Mouse (Mus musculus) MEL (cell line): ENCODE measurements around the gene Olfr1095. TPM values are rescaled to one million over a fixed set of nuclear protein-coding genes. Genes with fewer than 3 reads are reported as not detected.

Source experiments
- DNase-seq: peaks from one replicate; pipeline ENCODE4 v3.0.0; 2011; ENCODE audit warnings: low read depth, low spot score
- H3K27ac ChIP-seq: 2 replicates; pipeline ENCODE4 v1.5.1; 2012; ENCODE audit warnings: low read depth, mild to moderate bottlenecking, control low read depth, low read length, moderate library complexity; ENCODE audit not compliant: control insufficient read depth
- H3K27me3 ChIP-seq, 2 experiments: fragments of 150-350 bp in 1 of 2; sonication (generic) in 1 of 2; 2 replicates each; pipeline ENCODE4 v1.6.1; 2012; ENCODE audit warnings: low read length in 2 of 2, mild to moderate bottlenecking in 2 of 2, improper control_type of control experiment in 1 of 2, moderate library complexity in 1 of 2; ENCODE audit not compliant: insufficient read depth in 2 of 2, control insufficient read depth in 1 of 2
- H3K36me3 ChIP-seq, 2 experiments: 2 replicates each; pipeline ENCODE4 v1.6.1; 2012 to 2014; ENCODE audit warnings: low read length in 2 of 2, improper control_type of control experiment in 1 of 2, inconsistent platforms in 1 of 2, mild to moderate bottlenecking in 1 of 2; ENCODE audit not compliant: insufficient read depth in 2 of 2, control insufficient read depth in 1 of 2
- H3K4me1 ChIP-seq, 2 experiments: fragments of 150-350 bp in 1 of 2; sonication (generic) in 1 of 2; 2 replicates each; pipeline ENCODE4 v1.6.1; 2012; ENCODE audit warnings: low read length in 2 of 2, improper control_type of control experiment in 1 of 2, mild to moderate bottlenecking in 1 of 2; ENCODE audit not compliant: insufficient read depth in 2 of 2, control insufficient read depth in 1 of 2
- H3K4me3 ChIP-seq, 2 experiments: fragments of 150-350 bp in 1 of 2; sonication (generic) in 1 of 2; 2 replicates each; pipeline ENCODE4 v1.5.1; 2012; ENCODE audit warnings: low read depth in 2 of 2, low read length in 2 of 2, mild to moderate bottlenecking in 2 of 2, moderate library complexity in 2 of 2, control low read depth in 1 of 2, improper control_type of control experiment in 1 of 2; ENCODE audit not compliant: control insufficient read depth in 1 of 2, insufficient read depth in 1 of 2
- H3K79me2 ChIP-seq: 2 replicates; pipeline ENCODE4 v1.6.1; 2012; ENCODE audit warnings: mild to moderate bottlenecking, low read length, moderate library complexity; ENCODE audit not compliant: control insufficient read depth, poor library complexity, insufficient read depth
- H3K9ac ChIP-seq: 2 replicates; pipeline ENCODE4 v1.6.1; 2012; ENCODE audit warnings: low read depth, mild to moderate bottlenecking, control low read depth, low read length, moderate library complexity; ENCODE audit not compliant: control insufficient read depth, poor library complexity, severe bottlenecking
- H3K9me3 ChIP-seq: fragments of 150-350 bp; sonication (generic); replicated peaks from 2 replicates; pipeline ENCODE4 v1.6.1; 2012; ENCODE audit warnings: mild to moderate bottlenecking, low read length, improper control_type of control experiment, moderate library complexity; ENCODE audit not compliant: insufficient read depth
- CTCF ChIP-seq, 3 experiments: IDR thresholded peaks in 2 of 3; conservative IDR thresholded peaks in 1 of 3; 2 replicates each; pipeline ENCODE4 v1.5.1; 2011 to 2012; ENCODE audit warnings: low read length in 3 of 3, low read depth in 2 of 3, mild to moderate bottlenecking in 2 of 3, improper control_type of control experiment in 1 of 3, inconsistent platforms in 1 of 3, mixed read lengths in 1 of 3, moderate library complexity in 1 of 3; ENCODE audit not compliant: control insufficient read depth in 1 of 3, insufficient read depth in 1 of 3, poor library complexity in 1 of 3, severe bottlenecking in 1 of 3
- ELF1 ChIP-seq: IDR thresholded peaks from 2 replicates; pipeline ENCODE4 v1.6.1; 2014; ENCODE audit warnings: low read depth, mild to moderate bottlenecking, inconsistent platforms, low read length, improper control_type of control experiment, moderate library complexity
- MAX ChIP-seq: IDR thresholded peaks from 2 replicates; pipeline ENCODE4 v1.6.1; 2011; ENCODE audit warnings: low read length, improper control_type of control experiment
- MAZ ChIP-seq: IDR thresholded peaks from 2 replicates; pipeline ENCODE4 v1.6.1; 2012; ENCODE audit warnings: low read depth, mild to moderate bottlenecking, inconsistent platforms, low read length, improper control_type of control experiment
- MYB ChIP-seq: IDR thresholded peaks from 2 replicates; pipeline ENCODE4 v1.6.1; 2011; ENCODE audit warnings: mild to moderate bottlenecking, low read depth, low read length, improper control_type of control experiment
- MYC ChIP-seq: IDR thresholded peaks from 2 replicates; pipeline ENCODE4 v1.6.1; 2011; ENCODE audit warnings: low read depth, mild to moderate bottlenecking, low read length, improper control_type of control experiment, moderate library complexity
- TBP ChIP-seq: IDR thresholded peaks from 2 replicates; pipeline ENCODE4 v1.8.0; 2011; ENCODE audit warnings: low read depth, low read length, improper control_type of control experiment
- USF1 ChIP-seq: IDR thresholded peaks from 2 replicates; pipeline ENCODE4 v1.6.1; 2014; ENCODE audit warnings: low read depth, mild to moderate bottlenecking, inconsistent platforms, low read length, improper control_type of control experiment, moderate library complexity
- USF2 ChIP-seq, 2 experiments: IDR thresholded peaks; 2 replicates each; pipeline ENCODE4 v1.6.1; 2011 to 2012; ENCODE audit warnings: improper control_type of control experiment in 2 of 2, low read length in 2 of 2, borderline replicate concordance in 1 of 2, inconsistent platforms in 1 of 2, low read depth in 1 of 2, mild to moderate bottlenecking in 1 of 2; ENCODE audit not compliant: insufficient read depth in 1 of 2
- ZKSCAN1 ChIP-seq: IDR thresholded peaks from 2 replicates; pipeline ENCODE4 v1.6.1; 2012; ENCODE audit warnings: low read depth, mild to moderate bottlenecking, inconsistent platforms, low read length, improper control_type of control experiment, moderate library complexity
- ZMIZ1 ChIP-seq: IDR thresholded peaks from 2 replicates; pipeline ENCODE4 v1.6.1; 2012; ENCODE audit warnings: low read depth, mild to moderate bottlenecking, inconsistent platforms, low read length, improper control_type of control experiment, moderate library complexity
- polyA plus RNA-seq, 2 experiments: library from polyadenylated mRNA; stranded (reverse) in 1 of 2; unstranded in 1 of 2; fragments of >175 nt in 1 of 2; fragments of >200 nt in 1 of 2; gene quantifications; 2 replicates each; pipeline versions ENCODE4 v1.2.1 to v1.2.4; 2012; ENCODE audit warnings: low replicate concordance in 2 of 2, low read depth in 1 of 2; ENCODE audit not compliant: insufficient read length in 2 of 2, insufficient read depth in 1 of 2, missing spikeins in 1 of 2
- total RNA-seq: library from RNA; depleted of rRNA; stranded (reverse); fragments of 300-350 nt; gene quantifications from 2 replicates; pipeline ENCODE4 v1.2.3, GENCODE M21; 2012; rRNA removed

The Olfr1095 gene
- total and polyA plus RNA-seq, 3 experiments = not detected

GRCm38 (mm10) chr2:86809918-86810317 lies 41.6 kb downstream of the Olfr1095 start, which contains the start of gene Olfr141:
Gene Olfr141 (minus strand): TSS chr2:86810018.
- DNase-seq = no peak
- TF ChIP-seq MYC (no peak), ELF1 (no peak), CTCF (IDR thresholded peaks at IDR 0.05 in 2 of 3, conservative IDR thresholded peaks at IDR 0.05 in 1 of 3; ENCODE audit: control insufficient read depth in 1 of 3, insufficient read depth in 1 of 3, low read depth in 2 of 3, low read length in 3 of 3, poor library complexity in 1 of 3, severe bottlenecking in 1 of 3) (no peak), MYB (no peak), ZMIZ1 (no peak), ZKSCAN1 (no peak), USF2 (IDR thresholded peaks at IDR 0.05; ENCODE audit: borderline replicate concordance in 1 of 2, insufficient read depth in 1 of 2, low read depth in 1 of 2, low read length in 2 of 2) (no peak), MAZ (no peak), MAX (no peak), TBP (no peak), USF1 (no peak)
- H3K9ac ChIP-seq = no peak within 1 kb of the TSS

More at GRCm38 (mm10) chr2:86809918-86810317, 41.6 kb downstream of the Olfr1095 start, which contains the start of gene Olfr141:
- Histone ChIP-seq H3K36me3 (no peaks in the 10 kb centered on the region), H3K79me2 (no peaks in the 10 kb centered on the region), H3K4me3 (no peak within 1 kb of the TSS), H3K27ac (no peak within 1 kb of the TSS), H3K9me3 (no peaks in the 10 kb centered on the region), H3K4me1 (no peaks in the 10 kb centered on the region), H3K27me3 (no peaks in the 10 kb centered on the region)

Other genes with a start within 250 kb of the Olfr1095 start
- gene Olfr1084, start 212.0 kb downstream of the Olfr1095 start, total RNA-seq = not detected in 2 replicates
- gene Olfr1084, start 212.0 kb downstream of the Olfr1095 start, polyA plus RNA-seq = not detected
- gene Olfr1085, start 189.7 kb downstream of the Olfr1095 start, total RNA-seq = not detected in 2 replicates
- not detected for gene Olfr1085, start 189.7 kb downstream of the Olfr1095 start, polyA plus RNA-seq
- gene Olfr1086, start 171.6 kb downstream of the Olfr1095 start, total RNA-seq = not detected in 2 replicates
- gene Olfr1086, start 171.6 kb downstream of the Olfr1095 start, polyA plus RNA-seq = not detected
- gene Olfr1087, start 153.3 kb downstream of the Olfr1095 start, total RNA-seq = not detected in 2 replicates
- not detected for gene Olfr1087, start 153.3 kb downstream of the Olfr1095 start, polyA plus RNA-seq
- not detected in 2 replicates for gene Olfr1089, start 118.0 kb downstream of the Olfr1095 start, total RNA-seq
- gene Olfr1089, start 118.0 kb downstream of the Olfr1095 start, polyA plus RNA-seq = not detected
- gene Olfr1090, start 92.7 kb downstream of the Olfr1095 start, total RNA-seq = not detected in 2 replicates
- gene Olfr1090, start 92.7 kb downstream of the Olfr1095 start, polyA plus RNA-seq = not detected
- not detected in 2 replicates for gene Olfr1093, start 69.2 kb downstream of the Olfr1095 start, total RNA-seq
- gene Olfr1093, start 69.2 kb downstream of the Olfr1095 start, polyA plus RNA-seq = not detected
- not detected in 2 replicates for gene Olfr141, start 41.7 kb downstream of the Olfr1095 start, total RNA-seq
- gene Olfr141, start 41.7 kb downstream of the Olfr1095 start, polyA plus RNA-seq = not detected
- gene Olfr1094, start 27.0 kb downstream of the Olfr1095 start, total RNA-seq = not detected in 2 replicates
- gene Olfr1094, start 27.0 kb downstream of the Olfr1095 start, polyA plus RNA-seq = not detected
- gene Gm13723, start 23.1 kb upstream of the Olfr1095 start, total RNA-seq = not detected in 2 replicates
- not detected for gene Gm13723, start 23.1 kb upstream of the Olfr1095 start, polyA plus RNA-seq
- not detected in 2 replicates for gene Olfr1097, start 40.5 kb upstream of the Olfr1095 start, total RNA-seq
- not detected for gene Olfr1097, start 40.5 kb upstream of the Olfr1095 start, polyA plus RNA-seq
- not detected in 2 replicates for gene Olfr1098, start 72.8 kb upstream of the Olfr1095 start, total RNA-seq
- not detected for gene Olfr1098, start 72.8 kb upstream of the Olfr1095 start, polyA plus RNA-seq
- gene Olfr1099, start 109.0 kb upstream of the Olfr1095 start, total RNA-seq = not detected in 2 replicates
- not detected for gene Olfr1099, start 109.0 kb upstream of the Olfr1095 start, polyA plus RNA-seq
- gene Olfr1100, start 128.3 kb upstream of the Olfr1095 start, total RNA-seq = not detected in 2 replicates
- not detected for gene Olfr1100, start 128.3 kb upstream of the Olfr1095 start, polyA plus RNA-seq
- not detected in 2 replicates for gene Olfr1101, start 139.5 kb upstream of the Olfr1095 start, total RNA-seq
- not detected for gene Olfr1101, start 139.5 kb upstream of the Olfr1095 start, polyA plus RNA-seq
- gene Olfr1102, start 146.7 kb upstream of the Olfr1095 start, total RNA-seq = not detected in 2 replicates
- not detected for gene Olfr1102, start 146.7 kb upstream of the Olfr1095 start, polyA plus RNA-seq
- gene Olfr1104, start 175.4 kb upstream of the Olfr1095 start, total RNA-seq = not detected in 2 replicates
- gene Olfr1104, start 175.4 kb upstream of the Olfr1095 start, polyA plus RNA-seq = not detected
- gene Olfr1105, start 184.8 kb upstream of the Olfr1095 start, total RNA-seq = not detected in 2 replicates
- gene Olfr1105, start 184.8 kb upstream of the Olfr1095 start, polyA plus RNA-seq = not detected
- not detected in 2 replicates for gene Olfr1106, start 200.6 kb upstream of the Olfr1095 start, total RNA-seq
- gene Olfr1106, start 200.6 kb upstream of the Olfr1095 start, polyA plus RNA-seq = not detected
- gene Olfr1107, start 224.1 kb upstream of the Olfr1095 start, total RNA-seq = not detected in 2 replicates
- gene Olfr1107, start 224.1 kb upstream of the Olfr1095 start, polyA plus RNA-seq = not detected
- gene Olfr1109, start 244.3 kb upstream of the Olfr1095 start, total RNA-seq = not detected in 2 replicates
- not detected for gene Olfr1109, start 244.3 kb upstream of the Olfr1095 start, polyA plus RNA-seq